Mouse (Mus musculus): ENCODE results near the gene Bcr. TPM values are rescaled to one million over a fixed set of nuclear protein-coding genes. Genes with fewer than 3 reads are reported as not detected.
A peak's percentile ranks its signal among the peaks of the same experiment; 100 is the strongest.

The Bcr gene
- total and polyA plus RNA-seq, 2 experiments from 2014 or later, result 11.0 to 59.8 TPM

DNA sequence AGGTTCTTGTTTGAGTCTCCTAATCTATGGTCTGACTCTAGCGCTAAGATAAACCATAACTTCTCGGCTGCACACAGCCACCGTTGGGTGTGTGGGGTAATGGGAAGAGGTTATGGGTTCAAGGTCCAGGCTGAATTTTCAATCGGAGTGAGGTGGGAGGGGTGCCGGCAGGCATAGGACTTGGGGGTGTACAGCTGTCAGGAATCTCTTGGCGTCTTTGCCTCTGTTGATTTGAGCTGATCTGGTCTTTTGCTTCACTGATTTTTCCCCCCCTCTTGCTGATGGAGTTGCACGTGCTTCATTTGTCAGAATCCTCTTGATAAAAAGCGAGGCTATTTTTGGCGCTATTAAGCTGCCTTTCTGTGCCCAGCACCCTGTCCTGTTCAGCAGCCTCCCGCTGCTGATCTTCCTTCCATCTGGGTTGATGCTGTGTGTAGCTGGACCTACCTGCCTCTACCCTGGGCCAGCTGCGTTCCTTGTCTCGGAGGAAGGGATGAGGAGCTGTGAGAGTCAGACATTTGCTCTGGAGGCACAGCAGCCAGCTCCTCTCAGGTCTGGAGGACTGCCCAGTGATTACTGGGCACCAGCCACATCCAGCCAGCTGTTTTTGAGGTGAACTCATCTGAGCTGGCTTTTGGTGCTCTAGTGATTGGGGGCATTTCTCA lies 3.0 kb downstream of the Bcr start:
- 40% methylated on average over 12 of the region's 12 CpGs for WGBS
- no peak for DNase-seq (ENCODE audit: low spot score)
- peaks cover 37% of the 10 kb centered on the region for H3K4me1 ChIP-seq (ENCODE audit: insufficient read depth, low read length)

DNA sequence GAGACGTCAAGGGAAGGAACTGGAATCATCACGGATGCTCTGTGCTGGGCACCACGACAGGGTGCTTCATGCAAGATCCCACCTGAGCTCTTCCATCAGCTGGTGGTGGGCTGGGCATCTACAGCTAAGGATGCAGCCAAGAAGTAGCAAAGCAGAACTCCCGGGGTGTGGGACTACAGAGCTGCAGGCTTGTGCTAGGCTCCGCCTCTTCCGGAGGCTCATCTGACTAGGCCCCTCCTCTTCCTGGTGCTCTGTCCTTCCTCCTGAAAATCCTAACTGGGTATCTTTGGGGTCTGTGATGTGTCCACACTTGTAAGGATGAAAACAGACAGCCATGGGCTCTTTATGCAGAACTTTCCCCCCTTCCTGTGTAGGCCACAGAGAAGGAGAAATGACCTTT lies 5.3 kb downstream of the Bcr start:
- H3K4me3 ChIP-seq (ENCODE audit: low read depth, low read length), result no peak overlapping the region
- peak overlapping the region; percentile 18; the same call in 1 of the 2 replicates for H3K4me2 ChIP-seq (ENCODE audit: low read depth, low read length, poor library complexity, severe bottlenecking)
- 72% methylated on average over 6 of the region's 6 CpGs for WGBS
- peaks cover 33% of the 10 kb centered on the region for H3K4me1 ChIP-seq (ENCODE audit: insufficient read depth, low read length)
- ATAC-seq (ENCODE audit: low FRiP score) (no peak), DNase-seq (ENCODE audit: low spot score) (no peak)
- H3K9ac ChIP-seq (replicated peaks; ENCODE audit: low read length, poor library complexity, severe bottlenecking), result no peak overlapping the region
- TF ChIP-seq CTCF (IDR thresholded peaks at IDR 0.05), result no peak
- no peak overlapping the region for H3K27ac ChIP-seq (ENCODE audit: low read depth, low read length)
- H3K9me3 ChIP-seq (ENCODE audit: low read length), result no peaks in the 10 kb centered on the region
- no peaks in the 10 kb centered on the region for H3K36me3 ChIP-seq (ENCODE audit: insufficient read depth, low read length)
- no peaks in the 10 kb centered on the region for H3K27me3 ChIP-seq (ENCODE audit: insufficient read depth, low read length)

More for the DNA sequence above, 3.0 kb downstream of the Bcr start:
- H3K27ac ChIP-seq (ENCODE audit: low read depth, low read length), result no peak overlapping the region
- ATAC-seq (ENCODE audit: low FRiP score), result no peak
- H3K9me3 ChIP-seq (ENCODE audit: low read length), result no peaks in the 10 kb centered on the region
- peak overlapping the region; percentile 95 for H3K4me2 ChIP-seq (ENCODE audit: low read depth, low read length, poor library complexity, severe bottlenecking)
- no peak for TF ChIP-seq CTCF (IDR thresholded peaks at IDR 0.05)
- H3K4me3 ChIP-seq (ENCODE audit: low read depth, low read length), result peak overlapping the region; percentile 64
- no peaks in the 10 kb centered on the region for H3K27me3 ChIP-seq (ENCODE audit: insufficient read depth, low read length)
- peak overlapping the region; percentile 33; the same call in 1 of the 2 replicates for H3K9ac ChIP-seq (replicated peaks; ENCODE audit: low read length, poor library complexity, severe bottlenecking)
- no peaks in the 10 kb centered on the region for H3K36me3 ChIP-seq (ENCODE audit: insufficient read depth, low read length)

- TF ChIP-seq CTCF (IDR thresholded peaks at IDR 0.05), result no peak
- H3K4me2 ChIP-seq (ENCODE audit: low read depth, low read length, poor library complexity, severe bottlenecking), result no peak overlapping the region
- no peaks in the 10 kb centered on the region for H3K36me3 ChIP-seq (ENCODE audit: insufficient read depth, low read length)
- H3K4me1 ChIP-seq (ENCODE audit: insufficient read depth, low read length), result peaks cover 31% of the 10 kb centered on the region
- H3K9ac ChIP-seq (replicated peaks; ENCODE audit: low read length, poor library complexity, severe bottlenecking), result no peak overlapping the region
- ATAC-seq (ENCODE audit: low FRiP score) (no peak), DNase-seq (ENCODE audit: low spot score) (no peak)
- no peak overlapping the region for H3K27ac ChIP-seq (ENCODE audit: low read depth, low read length)
- H3K9me3 ChIP-seq (ENCODE audit: low read length), result no peaks in the 10 kb centered on the region
- no peak overlapping the region for H3K4me3 ChIP-seq (ENCODE audit: low read depth, low read length)
- H3K27me3 ChIP-seq (ENCODE audit: insufficient read depth, low read length), result no peaks in the 10 kb centered on the region
These were observed 7.1 kb downstream of the Bcr start for GRCm38 (mm10) chr10:75067446-75067845.

- ATAC-seq (ENCODE audit: low FRiP score) (no peak), DNase-seq (ENCODE audit: low spot score) (no peak)
- no peak overlapping the region for H3K4me3 ChIP-seq (ENCODE audit: low read depth, low read length)
- TF ChIP-seq CTCF (IDR thresholded peaks at IDR 0.05), result no peak
- no peaks in the 10 kb centered on the region for H3K9me3 ChIP-seq (ENCODE audit: low read length)
- H3K4me2 ChIP-seq (ENCODE audit: low read depth, low read length, poor library complexity, severe bottlenecking), result no peak overlapping the region
- WGBS, result 59% methylated on average over 2 of the region's 2 CpGs
- no peak overlapping the region for H3K27ac ChIP-seq (ENCODE audit: low read depth, low read length)
- peaks cover 25% of the 10 kb centered on the region for H3K4me1 ChIP-seq (ENCODE audit: insufficient read depth, low read length)
- no peaks in the 10 kb centered on the region for H3K36me3 ChIP-seq (ENCODE audit: insufficient read depth, low read length)
- no peaks in the 10 kb centered on the region for H3K27me3 ChIP-seq (ENCODE audit: insufficient read depth, low read length)
- no peak overlapping the region for H3K9ac ChIP-seq (replicated peaks; ENCODE audit: low read length, poor library complexity, severe bottlenecking)
These were observed 7.7 kb downstream of the Bcr start for GRCm38 (mm10) chr10:75068086-75068485.

DNA sequence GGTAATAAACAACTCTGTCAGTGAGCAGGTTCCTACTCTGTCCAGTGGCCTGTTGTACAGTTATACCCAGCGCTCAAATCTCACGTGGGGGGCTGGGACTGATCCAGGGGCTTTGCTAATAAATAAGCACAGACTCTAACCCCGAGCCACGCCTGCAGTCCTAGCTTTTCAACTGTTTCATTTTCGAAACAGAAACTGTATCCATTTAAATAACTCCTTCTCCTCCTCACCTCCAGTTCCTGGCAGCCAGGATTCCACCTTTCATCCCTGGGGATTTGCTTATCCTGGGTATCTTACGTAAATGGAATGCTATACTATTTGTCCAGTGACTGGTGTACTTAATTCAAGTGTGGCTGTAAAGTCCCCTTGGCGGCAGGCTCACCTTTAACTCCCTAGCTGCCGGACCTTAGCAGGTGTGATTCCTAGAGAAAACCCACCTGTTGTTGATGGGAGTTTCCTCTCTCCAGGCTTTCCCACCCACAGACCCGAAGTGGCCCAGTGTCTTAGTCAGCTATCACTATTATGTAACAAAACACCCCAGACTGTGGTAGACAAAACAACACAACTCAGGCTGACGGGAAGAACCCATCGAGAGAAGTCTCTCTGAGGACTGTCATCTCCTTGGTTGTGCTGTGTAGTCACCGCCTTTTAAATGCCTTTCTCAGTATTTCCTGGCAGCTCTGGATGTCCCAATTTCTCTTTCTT lies 8.4 kb downstream of the Bcr start:
- H3K9me3 ChIP-seq (ENCODE audit: low read length), result no peaks in the 10 kb centered on the region
- DNase-seq (ENCODE audit: low spot score) (no peak), ATAC-seq (ENCODE audit: low FRiP score) (no peak)
- no peaks in the 10 kb centered on the region for H3K36me3 ChIP-seq (ENCODE audit: insufficient read depth, low read length)
- H3K4me1 ChIP-seq (ENCODE audit: insufficient read depth, low read length), result peaks cover 18% of the 10 kb centered on the region
- no peak overlapping the region for H3K4me2 ChIP-seq (ENCODE audit: low read depth, low read length, poor library complexity, severe bottlenecking)
- no peak for TF ChIP-seq CTCF (IDR thresholded peaks at IDR 0.05)
- H3K27ac ChIP-seq (ENCODE audit: low read depth, low read length), result no peak overlapping the region
- WGBS, result 64% methylated on average over 12 of the region's 12 CpGs
- no peak overlapping the region for H3K9ac ChIP-seq (replicated peaks; ENCODE audit: low read length, poor library complexity, severe bottlenecking)
- H3K4me3 ChIP-seq (ENCODE audit: low read depth, low read length), result no peak overlapping the region
- no peaks in the 10 kb centered on the region for H3K27me3 ChIP-seq (ENCODE audit: insufficient read depth, low read length)

- ATAC-seq (ENCODE audit: low FRiP score), result no peak
- H3K4me1 ChIP-seq (ENCODE audit: insufficient read depth, low read length), result peaks cover 8% of the 10 kb centered on the region; the same call in 1 of the 2 replicates
- no peak overlapping the region for H3K4me3 ChIP-seq (ENCODE audit: low read depth, low read length)
These were observed 10.0 kb downstream of the Bcr start for GRCm38 (mm10) chr10:75070281-75070976.

More at GRCm38 (mm10) chr10:75070281-75070976, 10.0 kb downstream of the Bcr start:
- no peak for DNase-seq (ENCODE audit: low spot score)
- Histone ChIP-seq H3K4me2 (ENCODE audit: low read depth, low read length, poor library complexity, severe bottlenecking) (no peak overlapping the region), H3K9ac (replicated peaks; ENCODE audit: low read length, poor library complexity, severe bottlenecking) (no peak overlapping the region), H3K9me3 (ENCODE audit: low read length) (no peaks in the 10 kb centered on the region), H3K36me3 (ENCODE audit: insufficient read depth, low read length) (no peaks in the 10 kb centered on the region), H3K27me3 (ENCODE audit: insufficient read depth, low read length) (no peaks in the 10 kb centered on the region), H3K27ac (ENCODE audit: low read depth, low read length) (no peak overlapping the region)
- 71% methylated on average over 11 of the region's 11 CpGs for WGBS
- TF ChIP-seq CTCF (IDR thresholded peaks at IDR 0.05), result no peak

Data from midbrain, postnatal 0 days (tissue).